Mouse (Mus musculus) neural tube, embryonic 12.5 days (tissue): ENCODE data around the gene Cbfa2t3. TPM values are rescaled to one million over a fixed set of nuclear protein-coding genes. Genes with fewer than 3 reads are reported as not detected.

Experiments
- ATAC-seq: fragments of 200-750 bp; cut with Nextera tagmentation; 2 replicates; pipeline ENCODE4 v1.8.0; 2017; ENCODE audit warnings: low read depth, mild to moderate bottlenecking, moderate TSS enrichment, moderate library complexity; ENCODE audit not compliant: low FRiP score
- H3K27ac ChIP-seq: fragments of 300-500 bp; sonication (generic); 2 replicates; pipeline ENCODE4 v1.5.1; 2016
- H3K27me3 ChIP-seq: fragments of 300-500 bp; sonication (generic); replicated peaks from 2 replicates; pipeline ENCODE4 v1.6.1; 2016; ENCODE audit warnings: mild to moderate bottlenecking
- H3K36me3 ChIP-seq: fragments of 300-500 bp; sonication (generic); 2 replicates; pipeline ENCODE4 v1.6.1; 2016; ENCODE audit warnings: mild to moderate bottlenecking
- H3K4me1 ChIP-seq: fragments of 300-500 bp; sonication (generic); 2 replicates; pipeline ENCODE4 v1.6.1; 2016
- H3K4me2 ChIP-seq: fragments of 300-500 bp; sonication (generic); replicated peaks from 2 replicates; pipeline ENCODE4 v1.6.1; 2016; ENCODE audit warnings: mild to moderate bottlenecking
- H3K4me3 ChIP-seq: fragments of 300-500 bp; sonication (generic); 2 replicates; pipeline ENCODE4 v1.5.1; 2016
- H3K9ac ChIP-seq: fragments of 300-500 bp; sonication (generic); 2 replicates; pipeline ENCODE4 v1.6.1; 2016; ENCODE audit warnings: mild to moderate bottlenecking
- H3K9me3 ChIP-seq: fragments of 300-500 bp; sonication (generic); 2 replicates; pipeline ENCODE4 v1.6.1; 2016; ENCODE audit warnings: mild to moderate bottlenecking
- WGBS: fragments of 180-500 bp; shearing (Covaris S2); methylation state at CpG from one replicate; pipeline ENCODE4 v1.1.7; 2016; 5-methylcytosine and 5-hydroxymethylcytosine counted together
- polyA plus RNA-seq: library from polyadenylated mRNA; unstranded; fragments of >200 nt; fragmentation: Nextera tagmentation; extraction: Ambion mirVana; gene quantifications from 2 replicates; pipeline ENCODE4 v1.2.1, GENCODE M21; 2016

Cbfa2t3 gene
- polyA plus RNA-seq, 1 experiment from 2014 or later: 15.3 TPM

GRCm38 (mm10) chr8:122605367-122605766 lies 93.5 kb downstream of the Cbfa2t3 start:
- ATAC-seq: no peak
- H3K9ac ChIP-seq: no peak overlapping the region
- WGBS: 80% methylated on average over 4 of the region's 4 CpGs
- H3K9me3 ChIP-seq: no peaks in the 10 kb centered on the region
- H3K4me1 ChIP-seq: peaks cover under 1% of the 10 kb centered on the region; the same call in 1 of the 2 replicates
- no peak overlapping the region for H3K4me2 ChIP-seq
- no peaks in the 10 kb centered on the region for H3K27me3 ChIP-seq
- H3K36me3 ChIP-seq: no peaks in the 10 kb centered on the region
- no peak overlapping the region for H3K4me3 ChIP-seq
- H3K27ac ChIP-seq: no peak overlapping the region

GRCm38 (mm10) chr8:122604640-122605039 lies 94.3 kb downstream of the Cbfa2t3 start:
- Histone ChIP-seq H3K9me3 (no peaks in the 10 kb centered on the region), H3K4me1 (no peaks in the 10 kb centered on the region), H3K27ac (no peak overlapping the region), H3K9ac (no peak overlapping the region), H3K4me2 (no peak overlapping the region), H3K4me3 (no peak overlapping the region), H3K36me3 (no peaks in the 10 kb centered on the region), H3K27me3 (no peaks in the 10 kb centered on the region)
- no peak for ATAC-seq
- 34% methylated on average over 1 of the region's 1 CpGs for whole genome bisulfite sequencing

GRCm38 (mm10) chr8:122600666-122601065 lies 98.2 kb downstream of the Cbfa2t3 start:
- H3K9me3 ChIP-seq: no peaks in the 10 kb centered on the region
- no peak overlapping the region for H3K9ac ChIP-seq
- no peak overlapping the region for H3K4me2 ChIP-seq
- no peak overlapping the region for H3K27ac ChIP-seq
- no peak for ATAC-seq
- H3K4me1 ChIP-seq: no peaks in the 10 kb centered on the region
- H3K36me3 ChIP-seq: peaks cover 6% of the 10 kb centered on the region; the same call in 1 of the 2 replicates
- no peak overlapping the region for H3K4me3 ChIP-seq
- no peaks in the 10 kb centered on the region for H3K27me3 ChIP-seq
- 89% methylated on average over 9 of the region's 9 CpGs for WGBS

GRCm38 (mm10) chr8:122596031-122596430 lies 102.9 kb downstream of the Cbfa2t3 start:
- no peaks in the 10 kb centered on the region for H3K27me3 ChIP-seq
- peaks cover 6% of the 10 kb centered on the region; the same call in 1 of the 2 replicates for H3K36me3 ChIP-seq
- H3K9ac ChIP-seq: no peak overlapping the region
- H3K4me1 ChIP-seq: peaks cover 7% of the 10 kb centered on the region; the same call in 1 of the 2 replicates
- WGBS: 57% methylated on average over 4 of the region's 4 CpGs
- H3K4me3 ChIP-seq: no peak overlapping the region
- H3K27ac ChIP-seq: no peak overlapping the region
- no peaks in the 10 kb centered on the region for H3K9me3 ChIP-seq
- H3K4me2 ChIP-seq: no peak overlapping the region
- no peak for ATAC-seq

- H3K36me3 ChIP-seq: peaks cover 4% of the 10 kb centered on the region; the same call in 1 of the 2 replicates
- no peak overlapping the region for H3K9ac ChIP-seq
- no peaks in the 10 kb centered on the region for H3K9me3 ChIP-seq
- no peak for ATAC-seq
- whole genome bisulfite sequencing: 84% methylated on average over 19 of the region's 19 CpGs
- H3K4me3 ChIP-seq: no peak overlapping the region
- H3K27ac ChIP-seq: no peak overlapping the region
- no peak overlapping the region for H3K4me2 ChIP-seq
- H3K4me1 ChIP-seq: peaks cover 7% of the 10 kb centered on the region; the same call in 1 of the 2 replicates
- no peaks in the 10 kb centered on the region for H3K27me3 ChIP-seq
Observed at GRCm38 (mm10) chr8:122593783-122594507, 105.0 kb downstream of the Cbfa2t3 start.

- no peak overlapping the region for H3K4me3 ChIP-seq
- H3K9me3 ChIP-seq: no peaks in the 10 kb centered on the region
- H3K27me3 ChIP-seq: no peaks in the 10 kb centered on the region
- ATAC-seq: no peak
- H3K4me1 ChIP-seq: peaks cover 7% of the 10 kb centered on the region; the same call in 1 of the 2 replicates
- no peak overlapping the region for H3K27ac ChIP-seq
- 70% methylated on average over 12 of the region's 12 CpGs for WGBS
- no peak overlapping the region for H3K4me2 ChIP-seq
- H3K36me3 ChIP-seq: no peaks in the 10 kb centered on the region
- no peak overlapping the region for H3K9ac ChIP-seq
Observed at GRCm38 (mm10) chr8:122593240-122593639, 105.7 kb downstream of the Cbfa2t3 start.

GRCm38 (mm10) chr8:122586749-122587148 lies 112.2 kb downstream of the Cbfa2t3 start:
- Histone ChIP-seq H3K4me2 (no peak overlapping the region), H3K27ac (no peak overlapping the region), H3K4me1 (peaks cover 7% of the 10 kb centered on the region; the same call in 1 of the 2 replicates), H3K9me3 (no peaks in the 10 kb centered on the region), H3K27me3 (no peaks in the 10 kb centered on the region), H3K9ac (no peak overlapping the region), H3K4me3 (no peak overlapping the region), H3K36me3 (no peaks in the 10 kb centered on the region)
- ATAC-seq: no peak
- WGBS: 83% methylated on average over 10 of the region's 10 CpGs

GRCm38 (mm10) chr8:122586171-122586570 lies 112.7 kb downstream of the Cbfa2t3 start:
- ATAC-seq: no peak
- H3K27me3 ChIP-seq: no peaks in the 10 kb centered on the region

GRCm38 (mm10) chr8:122585411-122585891 lies 113.5 kb downstream of the Cbfa2t3 start:
- WGBS: 75% methylated on average over 14 of the region's 14 CpGs

More at GRCm38 (mm10) chr8:122586171-122586570, 112.7 kb downstream of the Cbfa2t3 start:
- Histone ChIP-seq H3K9me3 (no peaks in the 10 kb centered on the region), H3K4me3 (no peak overlapping the region), H3K4me2 (no peak overlapping the region), H3K4me1 (peaks cover 7% of the 10 kb centered on the region; the same call in 1 of the 2 replicates), H3K36me3 (no peaks in the 10 kb centered on the region), H3K27ac (no peak overlapping the region), H3K9ac (no peak overlapping the region)
- 55% methylated on average over 7 of the region's 7 CpGs for WGBS

GRCm38 (mm10) chr8:122584981-122585380 lies 113.9 kb downstream of the Cbfa2t3 start:
- Histone ChIP-seq H3K27me3 (no peaks in the 10 kb centered on the region), H3K9me3 (no peaks in the 10 kb centered on the region), H3K9ac (no peak overlapping the region), H3K27ac (no peak overlapping the region), H3K4me1 (peaks cover 7% of the 10 kb centered on the region; the same call in 1 of the 2 replicates), H3K4me3 (no peak overlapping the region), H3K36me3 (no peaks in the 10 kb centered on the region), H3K4me2 (no peak overlapping the region)
- WGBS: 86% methylated on average over 9 of the region's 9 CpGs
- ATAC-seq: no peak

More at GRCm38 (mm10) chr8:122585411-122585891, 113.5 kb downstream of the Cbfa2t3 start:
- peaks cover 7% of the 10 kb centered on the region; the same call in 1 of the 2 replicates for H3K4me1 ChIP-seq
- no peaks in the 10 kb centered on the region for H3K27me3 ChIP-seq
- no peak overlapping the region for H3K4me3 ChIP-seq
- no peak overlapping the region for H3K9ac ChIP-seq
- no peak for ATAC-seq
- no peak overlapping the region for H3K27ac ChIP-seq
- no peaks in the 10 kb centered on the region for H3K9me3 ChIP-seq
- no peaks in the 10 kb centered on the region for H3K36me3 ChIP-seq
- H3K4me2 ChIP-seq: no peak overlapping the region

- H3K4me1 ChIP-seq: peaks cover 21% of the 10 kb centered on the region
- no peak for ATAC-seq
- no peak overlapping the region for H3K4me3 ChIP-seq
- no peaks in the 10 kb centered on the region for H3K27me3 ChIP-seq
- no peak overlapping the region for H3K27ac ChIP-seq
- no peak overlapping the region for H3K9ac ChIP-seq
- 65% methylated on average over 13 of the region's 15 CpGs for WGBS
- H3K4me2 ChIP-seq: no peak overlapping the region
- H3K36me3 ChIP-seq: no peaks in the 10 kb centered on the region
- H3K9me3 ChIP-seq: no peaks in the 10 kb centered on the region
Observed at GRCm38 (mm10) chr8:122580926-122581325, 118.0 kb downstream of the Cbfa2t3 start.

GRCm38 (mm10) chr8:122579196-122579595 lies 119.7 kb downstream of the Cbfa2t3 start:
- H3K9ac ChIP-seq: no peak overlapping the region
- no peaks in the 10 kb centered on the region for H3K9me3 ChIP-seq
- H3K27me3 ChIP-seq: no peaks in the 10 kb centered on the region
- H3K4me1 ChIP-seq: peaks cover 32% of the 10 kb centered on the region
- no peak overlapping the region for H3K4me2 ChIP-seq
- no peak overlapping the region for H3K4me3 ChIP-seq
- WGBS: 26% methylated on average over 7 of the region's 7 CpGs
- no peak overlapping the region for H3K27ac ChIP-seq
- H3K36me3 ChIP-seq: peaks cover 2% of the 10 kb centered on the region; the same call in 1 of the 2 replicates
- ATAC-seq: no peak
